ENCODE assay signal across 24 mouse cellular contexts in the genomic region with DNA sequence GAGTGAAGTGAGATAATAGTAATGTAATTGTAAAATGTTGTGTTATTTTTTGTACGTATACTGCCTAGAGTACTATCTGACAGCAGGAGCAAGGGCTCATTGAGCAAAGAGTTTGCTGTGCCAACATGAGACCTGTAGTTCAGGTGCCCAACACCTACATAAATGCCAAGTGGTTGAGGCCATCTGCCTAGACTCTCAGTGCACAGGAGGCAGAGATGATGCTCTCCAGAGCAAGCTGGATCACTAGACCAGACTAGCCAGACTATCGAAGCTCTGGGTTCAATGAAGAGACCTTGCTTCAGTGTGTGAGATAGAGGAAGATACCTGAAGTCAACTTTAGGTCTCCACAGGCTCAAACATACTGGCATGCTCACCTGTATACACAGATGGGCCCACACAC.
DNase-seq lines count a peak whose midpoint lies in the region; ATAC-seq and TF ChIP-seq lines count a peak whose summit lies in the region.
"Had no signal": no experiment of that assay in that cellular context is flagged by ENCODE, and none has a peak within 500 bp of the region (broad histone marks: within the 10 kb centered on the region; RNA-seq: fewer than 3 reads in every experiment).

No protein-coding gene starts in this region.

- no peak overlapping the region for H3K4me2 ChIP-seq in midbrain, embryonic 13.5 days (replicated peaks)
- H3K4me2 ChIP-seq: forebrain, embryonic 13.5 days; heart, embryonic 12.5 days; heart, embryonic 15.5 days; hindbrain, embryonic 15.5 days had no signal

- H3K4me3 ChIP-seq in cerebellum, adult 2 months (replicated peaks; ENCODE audit: insufficient read depth, low read depth, low read length), result no peak overlapping the region
- H3K4me3 ChIP-seq in midbrain, embryonic 13.5 days (replicated peaks), result no peak overlapping the region
- H3K4me3 ChIP-seq: forebrain, embryonic 10.5 days; forebrain, embryonic 13.5 days; gastrocnemius, adult 2 months; heart, embryonic 12.5 days; heart, embryonic 15.5 days; hindbrain, embryonic 15.5 days had no signal

- peaks cover 20% of the 10 kb centered on the region for H3K4me1 ChIP-seq in cerebellum, adult 2 months (ENCODE audit: control insufficient read depth, insufficient read depth, low read length)
- H3K4me1 ChIP-seq in midbrain, embryonic 13.5 days (replicated peaks), result no peaks in the 10 kb centered on the region
- H3K4me1 ChIP-seq: heart, embryonic 12.5 days; heart, embryonic 15.5 days; hindbrain, embryonic 15.5 days had no signal

- H3K27me3 ChIP-seq in cerebellum, adult 2 months (ENCODE audit: control insufficient read depth, insufficient read depth, low read length), result no peaks in the 10 kb centered on the region
- no peaks in the 10 kb centered on the region for H3K27me3 ChIP-seq in midbrain, embryonic 13.5 days
- H3K27me3 ChIP-seq: forebrain, embryonic 13.5 days; heart, embryonic 12.5 days; heart, embryonic 15.5 days; hindbrain, embryonic 15.5 days had no signal

- no peak overlapping the region for H3K9ac ChIP-seq in midbrain, embryonic 13.5 days (replicated peaks)
- H3K9ac ChIP-seq: forebrain, embryonic 13.5 days; heart, embryonic 12.5 days; heart, embryonic 15.5 days; hindbrain, embryonic 15.5 days had no signal

- no peaks in the 10 kb centered on the region for H3K36me3 ChIP-seq in midbrain, embryonic 13.5 days
- H3K36me3 ChIP-seq: forebrain, embryonic 10.5 days; heart, embryonic 12.5 days; heart, embryonic 15.5 days; hindbrain, embryonic 15.5 days had no signal

- H3K27ac ChIP-seq in cerebellum, adult 2 months (ENCODE audit: insufficient read depth, low read length), result no peak overlapping the region; the same call in 1 of the 2 replicates
- no peak overlapping the region for H3K27ac ChIP-seq in midbrain, embryonic 13.5 days
- H3K27ac ChIP-seq: forebrain, embryonic 10.5 days; forebrain, embryonic 13.5 days; gastrocnemius, adult 2 months; heart, embryonic 15.5 days; hindbrain, embryonic 15.5 days had no signal

- no peak for DNase-seq in cerebellum, postnatal 4 days (ENCODE audit: low spot score in 2 of 2)
- DNase-seq in cerebellum, adult 2 months, result peak; percentile 63 to 86
- peak; percentile 83 for DNase-seq in cerebellum, adult 9-11 months
- DNase-seq in cerebellum, postnatal 36 days, result peak; percentile 57 to 64
- no peak for DNase-seq in gastrocnemius, postnatal 4 days (ENCODE audit: low spot score in 2 of 2)
- no peak for DNase-seq in ovary, adult 18-20 months (ENCODE audit: low spot score)
- DNase-seq: adrenal gland, adult 8-10 months; adrenal gland, postnatal 25 days; gastrocnemius, adult 2 months; gastrocnemius, postnatal 14 days; heart, adult 18-20 months; heart, postnatal 14 days; heart, postnatal 4 days; kidney, adult 8-10 months had no signal

- 18% methylated on average over 2 of the region's 2 CpGs for WGBS in cerebellum, adult 2 months
- 96% methylated on average over 2 of the region's 2 CpGs for WGBS in midbrain, embryonic 13.5 days

- TF ChIP-seq POLR2A in cerebellum, adult 2 months (IDR thresholded peaks at IDR 0.05; ENCODE audit: borderline replicate concordance, insufficient read depth, low read length), result no peak

- H3K9me3 ChIP-seq in midbrain, embryonic 13.5 days, result no peaks in the 10 kb centered on the region
- H3K9me3 ChIP-seq: forebrain, embryonic 10.5 days; forebrain, embryonic 13.5 days; heart, embryonic 12.5 days; heart, embryonic 15.5 days; hindbrain, embryonic 15.5 days had no signal

- TF ChIP-seq CTCF in cerebellum, adult 2 months (IDR thresholded peaks at IDR 0.05; ENCODE audit: borderline replicate concordance, insufficient read depth, low read depth, low read length), result no peak

- ATAC-seq in cerebellum, adult (ENCODE audit: insufficient number of reproducible peaks, low FRiP score, low TSS enrichment), result peak; percentile 77
- ATAC-seq in midbrain, embryonic 13.5 days, result no peak
- ATAC-seq: activated CD4-positive, CD25-positive, alpha-beta regulatory T cell, adult 4 months; forebrain, embryonic 13.5 days; forebrain, embryonic 16.5 days; intestine, postnatal 0 days had no signal

Comparison
In these comparisons a context has a peak if more than half of its experiments do, and no peak if none do; other contexts are left out.
1. DNase-seq: peak in cerebellum, adult 2 months (2 of 2), cerebellum, adult 9-11 months (single experiment) and cerebellum, postnatal 36 days (2 of 2); none in cerebellum, postnatal 4 days (0 of 2), gastrocnemius, postnatal 4 days (0 of 2) and ovary, adult 18-20 months (single experiment).